Mouse (Mus musculus): ENCODE measurements at regions not wholly inside any gene's neighbourhood (a gene's known extent, or its start where the extent isn't known, plus 50 kb on each side); places are given as distances from the start of the nearest gene placed in this dataset.

DNA sequence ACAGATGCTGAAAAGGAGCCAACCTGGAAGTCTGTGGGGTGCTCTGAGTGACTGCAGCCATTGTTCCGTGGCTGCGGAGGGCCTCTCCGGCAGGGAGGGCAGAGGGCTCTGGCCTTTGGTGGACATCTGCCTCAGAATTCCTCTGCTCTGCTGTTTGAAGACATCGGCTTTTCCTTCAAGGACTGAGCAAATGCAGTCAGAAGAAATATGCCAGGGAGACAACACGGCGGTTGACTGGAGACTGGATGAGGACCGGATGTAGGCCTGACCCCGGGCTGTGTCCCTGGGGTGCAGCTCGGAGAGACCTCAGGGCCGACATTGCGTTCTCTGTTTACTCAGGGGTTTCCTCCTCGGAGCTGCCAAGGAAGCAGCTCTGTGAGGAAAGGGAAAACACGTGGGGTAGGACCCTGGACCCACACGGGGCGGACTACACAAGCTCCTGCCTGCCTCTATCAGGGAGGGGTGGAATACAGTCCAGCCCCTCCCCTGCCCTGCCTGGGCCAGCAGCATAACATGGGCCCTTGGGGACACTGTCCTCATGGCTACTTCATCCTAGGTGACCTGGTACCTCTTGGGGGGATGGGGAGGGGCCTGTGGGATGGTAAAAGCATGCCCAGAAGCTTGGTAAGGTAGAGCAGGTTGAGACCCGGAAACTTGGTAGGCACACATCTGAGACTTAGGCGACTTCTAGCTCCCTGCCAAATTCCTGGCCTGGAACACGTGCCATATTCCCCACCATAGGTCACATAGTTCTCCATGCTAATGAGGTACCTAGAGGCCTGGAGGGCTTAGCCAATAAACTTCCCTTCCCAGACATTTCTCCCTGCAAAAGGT lies 72.1 kb upstream of the Itga6 start:
- H3K27ac ChIP-seq: peak overlapping the region; percentile 83
- no peak overlapping the region for H3K4me3 ChIP-seq
- peak; percentile 67 for DNase-seq
- intact Hi-C loops (cut with DNase I): no loop called here
- TF ChIP-seq CTCF (IDR thresholded peaks at IDR 0.05): no peak

DNA sequence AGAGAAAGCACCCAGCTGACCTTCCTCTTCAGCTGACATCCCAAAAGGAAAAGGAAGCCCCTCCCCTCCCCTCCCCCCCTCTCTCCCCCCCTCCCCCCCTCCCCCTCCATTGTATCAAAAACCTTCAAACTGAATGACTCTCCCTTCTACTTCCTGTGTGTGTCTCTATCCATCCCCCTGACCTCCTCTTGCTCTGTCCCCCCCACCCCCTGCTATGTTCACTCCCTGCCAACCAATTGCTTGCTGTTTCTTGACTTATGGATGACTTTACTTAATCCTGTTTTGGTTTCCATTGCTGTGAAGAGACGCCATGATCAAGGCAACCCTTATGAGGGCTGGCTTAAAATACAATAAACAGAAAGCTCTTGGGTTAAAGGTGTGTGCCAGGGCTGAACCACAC lies 64.7 kb upstream of the Itga6 start:
- H3K4me3 ChIP-seq: no peak overlapping the region
- intact Hi-C loops (cut with DNase I): no loop called here
- no peak for TF ChIP-seq CTCF (IDR thresholded peaks at IDR 0.05)
- DNase-seq: no peak
- H3K27ac ChIP-seq: no peak overlapping the region

DNA sequence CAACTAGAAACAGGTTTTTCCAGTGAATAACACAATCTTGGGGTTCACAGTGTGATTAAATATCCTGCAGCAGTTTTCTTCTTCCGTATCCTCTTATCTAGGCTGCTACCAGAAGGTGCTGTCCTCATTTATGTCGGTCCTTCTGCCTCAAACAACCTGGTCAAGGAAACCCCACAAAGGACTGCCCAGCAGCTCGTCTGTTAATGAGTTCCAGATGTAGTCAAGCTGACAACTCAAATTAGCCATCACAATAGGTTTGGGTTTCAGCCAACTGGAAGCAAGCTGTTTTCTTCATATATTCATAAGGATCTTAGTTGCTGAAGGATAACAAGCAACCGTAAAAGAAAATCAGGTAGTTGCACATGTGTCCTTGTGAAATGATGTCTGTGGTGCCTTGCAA lies 64.3 kb upstream of the Itga6 start:
- TF ChIP-seq CTCF (IDR thresholded peaks at IDR 0.05): no peak
- Histone ChIP-seq H3K27ac (no peak overlapping the region), H3K4me3 (no peak overlapping the region)
- intact Hi-C loops (cut with DNase I): no loop called here
- DNase-seq: no peak

DNA sequence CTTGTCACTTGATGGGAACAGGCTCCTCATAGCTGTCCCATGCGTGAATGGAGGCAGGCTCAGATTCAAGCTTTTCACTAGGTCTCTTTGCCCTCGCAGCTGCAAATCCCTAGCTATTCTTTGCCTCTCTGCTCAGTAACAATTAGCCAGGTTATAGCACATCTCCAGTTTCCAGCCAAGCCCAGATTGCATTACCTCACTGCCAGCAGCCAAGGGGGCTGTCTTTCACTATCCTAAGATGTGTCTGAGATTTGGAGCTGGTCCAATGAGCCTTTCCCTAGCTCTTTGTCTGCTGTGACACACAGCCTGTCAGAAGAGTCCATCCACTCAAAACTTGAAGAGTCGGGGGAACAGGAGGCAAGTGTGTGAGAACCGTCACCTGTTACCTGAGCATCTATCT lies 62.0 kb upstream of the Itga6 start:
- no peak overlapping the region for H3K27ac ChIP-seq
- DNase-seq: no peak
- intact Hi-C loops (cut with DNase I): no loop called here
- no peak for TF ChIP-seq CTCF (IDR thresholded peaks at IDR 0.05)
- no peak overlapping the region for H3K4me3 ChIP-seq

DNA sequence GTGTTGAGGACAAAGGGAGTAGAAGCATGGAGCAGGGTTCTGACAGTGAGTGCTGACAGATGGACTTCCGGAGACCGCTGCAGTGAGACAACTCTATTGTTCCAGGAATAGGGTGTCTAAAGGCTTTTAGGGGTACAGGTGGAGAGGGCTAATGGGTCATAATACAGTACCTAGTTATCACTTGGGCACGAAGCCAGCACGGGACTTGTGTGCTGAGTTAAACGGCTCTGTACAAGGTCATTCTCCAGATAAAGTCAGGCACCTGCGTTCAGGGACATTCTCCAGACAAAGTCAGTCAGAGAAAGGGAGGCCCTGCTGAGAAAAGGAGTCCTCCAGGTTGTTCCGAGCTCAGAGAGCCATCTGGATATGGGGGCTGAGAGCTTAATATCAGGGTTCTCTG lies 60.2 kb upstream of the Itga6 start:
- no peak overlapping the region for H3K27ac ChIP-seq
- DNase-seq: no peak
- no peak overlapping the region for H3K4me3 ChIP-seq
- intact Hi-C loops (cut with DNase I): no loop called here
- TF ChIP-seq CTCF (IDR thresholded peaks at IDR 0.05): no peak

DNA sequence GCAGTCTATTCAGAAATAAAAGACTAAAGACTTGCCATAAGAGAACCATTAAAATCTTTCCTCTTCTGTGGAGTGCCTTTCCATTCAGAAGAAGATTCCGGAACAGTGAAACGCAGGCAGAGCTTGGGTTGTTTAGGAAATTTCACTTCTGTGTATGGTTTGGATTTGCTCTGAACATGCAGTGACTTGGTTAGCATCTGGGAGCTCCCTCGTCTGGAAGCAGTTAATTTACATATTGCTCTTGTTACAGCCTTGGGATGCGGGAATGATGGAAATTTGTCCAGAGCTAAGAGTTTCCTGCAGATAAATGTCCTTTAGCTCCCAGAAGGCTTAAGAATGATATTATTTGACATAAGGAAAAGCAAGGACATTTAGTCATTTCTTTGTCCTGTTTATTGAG lies 56.4 kb upstream of the Itga6 start:
- Histone ChIP-seq H3K27ac (no peak overlapping the region), H3K4me3 (no peak overlapping the region)
- no peak for DNase-seq
- intact Hi-C loops (cut with DNase I): no loop called here
- TF ChIP-seq CTCF (IDR thresholded peaks at IDR 0.05): no peak

DNA sequence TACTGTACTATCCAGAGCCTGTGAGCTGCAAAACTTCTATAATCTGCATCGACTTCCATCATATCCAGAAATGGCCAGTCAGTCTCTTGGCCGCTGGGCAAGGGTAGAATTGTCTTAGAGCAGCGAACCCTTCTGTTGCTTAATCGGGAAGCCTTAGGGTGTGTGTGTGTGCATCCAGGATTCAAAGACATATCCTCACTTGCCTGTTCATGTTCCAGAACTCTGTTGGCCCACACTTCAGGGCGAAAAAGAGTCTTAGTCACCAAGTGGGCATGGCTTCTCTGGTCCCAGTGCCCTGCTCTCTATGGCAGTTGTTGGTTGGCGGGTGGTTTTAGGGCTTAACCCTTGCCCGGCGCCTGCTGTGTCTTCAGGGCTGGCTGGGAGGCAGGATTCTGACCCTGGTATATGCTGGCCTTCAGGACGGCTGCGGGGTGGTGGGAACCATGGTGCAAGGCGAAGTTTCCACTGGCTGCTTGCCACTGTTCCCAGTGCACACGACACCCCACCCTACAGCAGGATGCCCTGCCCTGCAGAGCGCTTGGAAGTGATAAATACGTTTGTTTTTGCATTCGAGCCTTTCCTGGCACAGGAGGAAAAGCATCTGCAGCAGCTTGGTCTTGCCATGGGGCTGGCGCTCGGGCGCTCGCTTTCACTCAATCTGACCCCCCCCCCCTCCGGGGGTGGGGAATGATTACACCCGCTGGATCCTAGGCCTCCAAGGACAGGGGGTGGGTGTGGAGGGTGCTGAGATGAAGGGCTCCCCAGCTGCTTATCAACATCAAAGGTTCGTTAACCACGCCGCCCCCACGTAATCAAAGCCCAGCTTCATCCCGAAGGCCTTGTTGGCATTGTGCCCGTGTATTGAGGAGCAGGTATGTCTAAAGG lies 54.9 kb upstream of the Itga6 start:
- peak overlapping the region; percentile 75 for H3K27ac ChIP-seq
- intact Hi-C loops (cut with DNase I): no loop called here
- DNase-seq: peak; percentile 64
- TF ChIP-seq CTCF (IDR thresholded peaks at IDR 0.05): no peak
- H3K4me3 ChIP-seq: peak overlapping the region; percentile 45

DNA sequence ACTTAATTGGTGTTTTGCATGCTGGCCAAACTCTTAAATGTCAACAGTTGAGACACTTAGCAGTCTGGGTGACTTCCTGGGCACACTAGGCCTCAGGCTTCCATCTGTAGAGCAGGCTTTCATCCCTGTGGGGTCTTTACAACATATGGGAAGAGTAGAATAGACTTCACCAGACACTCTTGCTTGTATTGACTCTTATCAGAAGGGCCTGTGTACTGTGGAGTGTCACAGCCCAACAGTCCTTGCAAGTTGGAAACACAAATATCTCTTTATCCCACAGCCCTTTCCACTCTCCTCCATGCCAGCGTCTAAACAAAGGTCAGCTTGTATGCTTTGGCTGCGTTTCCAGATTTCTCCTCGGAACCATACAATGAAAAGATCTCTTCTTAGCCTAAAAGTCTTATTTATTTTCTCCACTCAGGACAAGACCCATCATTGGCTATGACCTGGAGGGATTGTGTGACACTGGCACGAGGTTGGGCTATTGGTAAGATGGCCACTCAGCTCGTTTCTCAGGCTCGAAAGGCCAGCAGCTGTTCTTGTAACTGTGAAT lies 50.6 kb upstream of the Itga6 start:
- no peak for DNase-seq
- Histone ChIP-seq H3K27ac (no peak overlapping the region), H3K4me3 (no peak overlapping the region)
- intact Hi-C loops (cut with DNase I): no loop called here
- TF ChIP-seq CTCF (IDR thresholded peaks at IDR 0.05): no peak

All from gastrocnemius, adult 2 months (tissue).